Mouse (Mus musculus): Measurements from ENCODE around the gene Sorcs2.
A peak's percentile ranks its signal among the peaks of the same experiment; 100 is the strongest.

The Sorcs2 gene

GRCm38 (mm10) chr5:36006586-36006985 lies 391.4 kb downstream of the Sorcs2 start:
- DNase-seq (ENCODE audit: low read depth, low spot score) = no peak

- no peak for DNase-seq (ENCODE audit: low read depth, low spot score)
These were observed 391.8 kb downstream of the Sorcs2 start for GRCm38 (mm10) chr5:36006106-36006505.

GRCm38 (mm10) chr5:36003797-36004196 lies 394.1 kb downstream of the Sorcs2 start:
- DNase-seq (ENCODE audit: low read depth, low spot score) = no peak

GRCm38 (mm10) chr5:35989986-35990735 lies 407.8 kb downstream of the Sorcs2 start:
- no peak for DNase-seq (ENCODE audit: low read depth, low spot score)

- no peak for DNase-seq (ENCODE audit: low read depth, low spot score)
These were observed 408.4 kb downstream of the Sorcs2 start for GRCm38 (mm10) chr5:35989506-35989905.

- DNase-seq (ENCODE audit: low read depth, low spot score) = no peak
These were observed 409.9 kb downstream of the Sorcs2 start for GRCm38 (mm10) chr5:35988085-35988484.

- no peak for DNase-seq (ENCODE audit: low read depth, low spot score)
These were observed 412.3 kb downstream of the Sorcs2 start for GRCm38 (mm10) chr5:35985611-35986010.

- peak; percentile 62 for DNase-seq (ENCODE audit: low read depth, low spot score)
These were observed 416.0 kb downstream of the Sorcs2 start for GRCm38 (mm10) chr5:35981976-35982375.

GRCm38 (mm10) chr5:35981341-35981740 lies 416.6 kb downstream of the Sorcs2 start:
- no peak for DNase-seq (ENCODE audit: low read depth, low spot score)

- DNase-seq (ENCODE audit: low read depth, low spot score) = no peak
These were observed 417.4 kb downstream of the Sorcs2 start for GRCm38 (mm10) chr5:35980542-35980941.

- DNase-seq (ENCODE audit: low read depth, low spot score) = peak; percentile 46
These were observed 422.3 kb downstream of the Sorcs2 start for GRCm38 (mm10) chr5:35975681-35976080.

- DNase-seq (ENCODE audit: low read depth, low spot score) = no peak
These were observed 423.7 kb downstream of the Sorcs2 start for GRCm38 (mm10) chr5:35974265-35974664.

GRCm38 (mm10) chr5:35973800-35974199 lies 424.1 kb downstream of the Sorcs2 start:
- no peak for DNase-seq (ENCODE audit: low read depth, low spot score)

- no peak for DNase-seq (ENCODE audit: low read depth, low spot score)
These were observed 425.2 kb downstream of the Sorcs2 start for GRCm38 (mm10) chr5:35972739-35973138.

GRCm38 (mm10) chr5:35971841-35972578 lies 425.9 kb downstream of the Sorcs2 start:
- DNase-seq (ENCODE audit: low read depth, low spot score) = peak; percentile 63

- no peak for DNase-seq (ENCODE audit: low read depth, low spot score)
These were observed 427.4 kb downstream of the Sorcs2 start for GRCm38 (mm10) chr5:35970380-35971105.

GRCm38 (mm10) chr5:35969857-35970256 lies 428.1 kb downstream of the Sorcs2 start:
- no peak for DNase-seq (ENCODE audit: low read depth, low spot score)
